9 mouse cellular contexts compared by ENCODE assay signal in the genomic region with DNA sequence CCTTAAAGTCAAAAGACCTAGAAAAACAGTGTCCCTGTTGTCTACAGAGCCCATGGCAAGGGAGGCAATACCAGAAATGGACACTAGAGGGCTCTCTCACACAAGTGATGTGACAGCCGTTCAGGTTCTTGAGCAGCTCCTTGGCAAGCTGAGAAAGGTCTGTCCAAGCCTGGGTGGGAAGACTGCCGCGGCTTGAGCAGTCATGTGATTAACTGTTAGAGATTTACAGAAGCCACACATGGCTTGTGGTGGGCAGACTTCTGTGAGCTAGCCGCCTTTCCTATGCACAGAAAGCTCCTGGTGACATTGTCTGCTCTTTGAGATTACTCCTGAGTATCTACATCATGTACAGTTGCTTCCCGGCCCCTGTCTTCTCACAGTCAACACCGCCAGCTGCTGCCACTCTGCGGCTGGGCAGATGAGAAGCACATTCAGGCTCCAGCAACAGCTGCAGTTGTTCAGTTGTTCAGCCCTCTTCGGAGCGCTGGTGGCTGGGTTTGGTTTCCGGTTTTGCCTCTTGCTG.
DNase-seq lines count a peak whose midpoint lies in the region; ATAC-seq lines count a peak whose summit lies in the region.
"Had no signal": no experiment of that assay in that cellular context is flagged by ENCODE, and none has a peak within 500 bp of the region (broad histone marks: within the 10 kb centered on the region; RNA-seq: fewer than 3 reads in every experiment).

No protein-coding gene starts in this region.

- DNase-seq in CD8-positive naive resting alpha-beta T cell, adult 2 months (ENCODE audit: low read depth in 2 of 2, low spot score in 2 of 2), result peak; percentile 88 to 93
- DNase-seq in c-Kit-negative CD71-positive TER-119-positive erythroid progenitor cells, embryonic 14.5 days (ENCODE audit: low read depth, low spot score), result peak; percentile 70
- peak; percentile 87 for DNase-seq in forebrain, embryonic 10.5 days (ENCODE audit: extremely low spot score, low spot score)
- peak; percentile 95 for DNase-seq in kidney, postnatal 10 days
- peak; percentile 63 for DNase-seq in liver, embryonic 13.5 days
- peak; percentile 87 for DNase-seq in neural tube, embryonic 11.5 days (ENCODE audit: low spot score)

- 52% methylated on average over 10 of the region's 10 CpGs for WGBS in forebrain, embryonic 10.5 days
- 34% methylated on average over 10 of the region's 10 CpGs for WGBS in heart, embryonic 14.5 days
- WGBS in liver, embryonic 13.5 days (ENCODE audit: insufficient replicate concordance), result 43% methylated on average over 10 of the region's 10 CpGs
- 53% methylated on average over 10 of the region's 10 CpGs for WGBS in neural tube, embryonic 11.5 days
- WGBS in stomach, embryonic 16.5 days, result 35% methylated on average over 10 of the region's 10 CpGs

- ATAC-seq in heart, embryonic 14.5 days (ENCODE audit: insufficient number of reproducible peaks, insufficient read depth, low FRiP score, low read depth), result no peak
- no peak for ATAC-seq in liver, embryonic 13.5 days (ENCODE audit: low read depth)
- ATAC-seq in neural tube, embryonic 11.5 days (ENCODE audit: insufficient read depth, low FRiP score, low TSS enrichment), result peak; percentile 69
- ATAC-seq in stomach, embryonic 16.5 days (ENCODE audit: insufficient read depth, low FRiP score), result peak; percentile 79

- H3K27ac ChIP-seq in forebrain, embryonic 10.5 days, result no peak overlapping the region
- H3K27ac ChIP-seq in heart, embryonic 14.5 days (replicated peaks in 1 of 2; ENCODE audit: control insufficient read depth in 1 of 2, insufficient read depth in 1 of 2, low read depth in 2 of 2, low read length in 2 of 2), result no peak overlapping the region
- H3K27ac ChIP-seq in liver, embryonic 13.5 days, result no peak overlapping the region
- no peak overlapping the region for H3K27ac ChIP-seq in neural tube, embryonic 11.5 days (ENCODE audit: low read depth, low read length)
- no peak overlapping the region for H3K27ac ChIP-seq in stomach, embryonic 16.5 days (ENCODE audit: low read length)
- H3K27ac ChIP-seq: macrophage had no signal

- no peak overlapping the region for H3K4me3 ChIP-seq in forebrain, embryonic 10.5 days
- H3K4me3 ChIP-seq in heart, embryonic 14.5 days (ENCODE audit: control insufficient read depth in 1 of 2, insufficient read depth in 1 of 2, low read depth in 1 of 2, low read length in 2 of 2), result 0 out of 4 replicates have a peak overlapping the region, but pooled peaks of 1 of the 2 experiments have one; percentile 6
- H3K4me3 ChIP-seq in liver, embryonic 13.5 days (replicated peaks), result no peak overlapping the region
- H3K4me3 ChIP-seq in neural tube, embryonic 11.5 days (ENCODE audit: low read depth, low read length), result no peak overlapping the region
- H3K4me3 ChIP-seq in stomach, embryonic 16.5 days (replicated peaks; ENCODE audit: low read length), result no peak overlapping the region

- H3K9me3 ChIP-seq in forebrain, embryonic 10.5 days, result no peaks in the 10 kb centered on the region
- no peaks in the 10 kb centered on the region for H3K9me3 ChIP-seq in heart, embryonic 14.5 days (ENCODE audit: control insufficient read depth, low read length)
- no peaks in the 10 kb centered on the region for H3K9me3 ChIP-seq in liver, embryonic 13.5 days (replicated peaks)
- H3K9me3 ChIP-seq in neural tube, embryonic 11.5 days (ENCODE audit: control insufficient read depth, low read length), result no peaks in the 10 kb centered on the region
- H3K9me3 ChIP-seq in stomach, embryonic 16.5 days (replicated peaks; ENCODE audit: control insufficient read depth, low read length), result no peaks in the 10 kb centered on the region

- H3K27me3 ChIP-seq in forebrain, embryonic 10.5 days (ENCODE audit: poor library complexity, severe bottlenecking), result peaks cover 27% of the 10 kb centered on the region
- H3K27me3 ChIP-seq in heart, embryonic 14.5 days (ENCODE audit: control insufficient read depth, insufficient read depth, low read length), result no peaks in the 10 kb centered on the region
- no peaks in the 10 kb centered on the region for H3K27me3 ChIP-seq in liver, embryonic 13.5 days
- no peaks in the 10 kb centered on the region for H3K27me3 ChIP-seq in neural tube, embryonic 11.5 days (ENCODE audit: control insufficient read depth, insufficient read depth, low read length)
- H3K27me3 ChIP-seq in stomach, embryonic 16.5 days (ENCODE audit: control insufficient read depth, insufficient read depth, low read length), result no peaks in the 10 kb centered on the region

- H3K9ac ChIP-seq in heart, embryonic 14.5 days (ENCODE audit: low read length), result peak overlapping the region; percentile 44; the same call in 1 of the 2 replicates
- H3K9ac ChIP-seq in liver, embryonic 13.5 days, result no peak overlapping the region
- H3K9ac ChIP-seq in neural tube, embryonic 11.5 days (ENCODE audit: low read length), result no peak overlapping the region
- H3K9ac ChIP-seq in stomach, embryonic 16.5 days (ENCODE audit: low read length), result no peak overlapping the region

- no peaks in the 10 kb centered on the region for H3K36me3 ChIP-seq in forebrain, embryonic 10.5 days (replicated peaks)
- H3K36me3 ChIP-seq in heart, embryonic 14.5 days (ENCODE audit: control insufficient read depth, insufficient read depth, low read length), result no peaks in the 10 kb centered on the region
- H3K36me3 ChIP-seq in liver, embryonic 13.5 days, result no peaks in the 10 kb centered on the region
- H3K36me3 ChIP-seq in neural tube, embryonic 11.5 days (ENCODE audit: control insufficient read depth, insufficient read depth, low read length), result no peaks in the 10 kb centered on the region
- no peaks in the 10 kb centered on the region for H3K36me3 ChIP-seq in stomach, embryonic 16.5 days (ENCODE audit: control insufficient read depth, insufficient read depth, low read length)

- peaks cover 9% of the 10 kb centered on the region for H3K4me1 ChIP-seq in forebrain, embryonic 10.5 days
- H3K4me1 ChIP-seq in heart, embryonic 14.5 days (ENCODE audit: control insufficient read depth in 2 of 2, insufficient read depth in 2 of 2, low read length in 2 of 2), result peaks cover 0 to 7% of the 10 kb centered on the region in 2 experiments; a peak in 2 of 4 replicates
- 0 out of 2 replicates have a peak, but pooled peaks cover 4% of the 10 kb centered on the region for H3K4me1 ChIP-seq in liver, embryonic 13.5 days (replicated peaks)
- no peaks in the 10 kb centered on the region for H3K4me1 ChIP-seq in neural tube, embryonic 11.5 days (ENCODE audit: control insufficient read depth, insufficient read depth, low read length)
- no peaks in the 10 kb centered on the region for H3K4me1 ChIP-seq in stomach, embryonic 16.5 days (ENCODE audit: control insufficient read depth, insufficient read depth, low read length)

- peak overlapping the region; percentile 50 for H3K4me2 ChIP-seq in heart, embryonic 14.5 days (ENCODE audit: low read length)
- H3K4me2 ChIP-seq in liver, embryonic 13.5 days, result no peak overlapping the region
- no peak overlapping the region for H3K4me2 ChIP-seq in neural tube, embryonic 11.5 days (ENCODE audit: low read depth)
- H3K4me2 ChIP-seq in stomach, embryonic 16.5 days (ENCODE audit: low read depth, low read length), result no peak overlapping the region

Comparison
In these comparisons a context has a peak if more than half of its experiments do, and no peak if none do; other contexts are left out.
1. ATAC-seq: peak in neural tube, embryonic 11.5 days (single experiment) and stomach, embryonic 16.5 days (single experiment); none in heart, embryonic 14.5 days (single experiment) and liver, embryonic 13.5 days (single experiment).
2. Peak in every context shown above with its lines, with median percentiles within 50 percentile points of each other: DNase-seq.